Mouse (Mus musculus) small intestine, adult 2 months (tissue): ENCODE results near the gene Papola.

ENCODE experiments used
- CTCF ChIP-seq: fragments of 200-500 bp; IDR thresholded peaks from 2 replicates; pipeline ENCODE4 v1.5.1; 2012; ENCODE audit warnings: low read depth, mild to moderate bottlenecking, control low read depth, inconsistent platforms, low read length, moderate library complexity, mixed read lengths; ENCODE audit not compliant: insufficient replicate concordance, insufficient read length; ENCODE audit errors: extremely low read depth
- POLR2A ChIP-seq: fragments of 200-500 bp; IDR thresholded peaks from 2 replicates; pipeline ENCODE4 v1.6.1; 2012; ENCODE audit warnings: low read depth, mild to moderate bottlenecking, control low read depth, inconsistent platforms, low read length, moderate library complexity

DNA sequence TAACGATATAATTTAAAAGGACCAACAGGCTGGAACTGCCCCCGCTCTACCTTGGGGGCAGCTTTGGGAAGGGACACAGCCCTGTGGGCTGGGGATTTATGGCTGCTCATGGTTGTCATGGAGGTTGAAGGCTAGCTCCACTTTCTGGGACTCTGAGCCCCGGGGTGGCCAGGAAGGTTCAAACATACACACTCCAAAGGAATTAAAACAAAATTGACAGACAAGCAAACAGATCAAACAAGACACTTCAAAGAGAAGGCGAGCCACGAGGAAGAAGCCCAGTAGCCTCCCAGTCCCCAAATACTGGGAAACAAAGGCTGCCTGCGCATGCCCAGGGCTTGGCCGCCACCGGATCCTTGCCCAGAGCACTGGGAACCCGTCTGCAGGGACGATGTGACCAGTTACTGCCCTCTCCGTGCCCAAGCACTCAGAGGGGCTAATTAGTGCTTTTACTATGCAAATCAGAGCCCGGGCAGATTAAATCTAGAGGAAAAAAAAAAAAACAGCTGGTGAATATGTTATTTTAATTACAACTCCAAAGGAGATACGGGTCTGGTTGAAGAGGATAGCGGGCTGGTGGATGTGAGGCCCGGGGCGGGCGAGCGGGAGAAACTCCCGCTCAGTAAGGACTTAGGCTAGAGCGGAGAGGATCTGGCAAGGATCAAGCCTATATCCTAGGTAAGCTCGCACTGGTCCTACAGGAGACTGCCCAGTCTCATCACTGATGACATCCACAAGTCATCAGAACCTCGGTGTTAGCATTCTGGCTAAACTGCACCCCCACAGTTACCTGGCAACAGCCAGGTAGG lies 100.2 kb downstream of the Papola start:
- TF ChIP-seq CTCF: no peak
- TF ChIP-seq POLR2A: no peak
